Mouse (Mus musculus): ENCODE measurements at regions not wholly inside any gene's neighbourhood (a gene's known extent, or its start where the extent isn't known, plus 50 kb on each side); places are given as distances from the start of the nearest gene placed in this dataset.

DNA sequence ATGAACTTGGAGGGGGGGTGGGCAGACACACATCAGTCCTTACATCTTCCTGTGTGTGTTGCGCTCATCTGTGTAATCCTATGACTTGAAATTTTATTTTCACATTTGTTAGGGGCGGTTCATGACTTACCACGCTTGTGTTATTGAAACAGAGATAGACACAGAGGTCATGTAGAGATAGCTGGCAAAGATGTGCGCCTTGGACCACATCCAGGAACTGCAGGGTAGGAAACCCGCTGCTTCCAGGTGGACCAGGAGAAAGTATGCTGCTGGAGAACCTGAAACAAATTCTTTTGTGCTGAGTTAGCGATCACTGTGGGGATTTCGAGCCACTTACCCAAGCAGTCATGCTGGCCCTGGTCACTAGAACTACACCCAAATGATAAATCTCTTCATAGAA lies 89.1 kb downstream of the Kcnj2 start:
- TF ChIP-seq CTCF (IDR thresholded peaks at IDR 0.05; ENCODE audit: insufficient read depth, low read depth, low read length) (no peak), POLR2A (IDR thresholded peaks at IDR 0.05; ENCODE audit: insufficient read depth, low read depth, low read length) (no peak)
